Mouse (Mus musculus): ENCODE data around the gene Angptl4.

GRCm38 (mm10) chr17:33812990-33813389, 31.4 kb upstream of the Angptl4 start:
- TF ChIP-seq CTCF (conservative IDR thresholded peaks at IDR 0.05; ENCODE audit: low read length) (no peak), POU5F1 (IDR thresholded peaks at IDR 0.05; ENCODE audit: borderline replicate concordance, low read length) (no peak)

Measured in E14TG2a.4 (cell line).